Mouse (Mus musculus): ENCODE measurements around the gene Spsb3. TPM values are rescaled to one million over a fixed set of nuclear protein-coding genes. Genes with fewer than 3 reads are reported as not detected.

Gene Spsb3
- total RNA-seq, 2 experiments from 2014 or later: 33.4 to 36.3 TPM

GRCm38 (mm10) chr17:24894061-24894994, 7.9 kb downstream of the Spsb3 start:
- DNase-seq (ENCODE audit: low spot score): no peak
- intact Hi-C loops (cut with DNase I): no loop called here

GRCm38 (mm10) chr17:24894995-24895547, 8.6 kb downstream of the Spsb3 start, which contains the start of the genes Eme2 and Mrps34:
Eme2 (minus strand) TSS chr17:24895087.
Mrps34 (plus strand) TSS chr17:24895116.
- peak; percentile 58 for DNase-seq (ENCODE audit: low spot score)
- intact Hi-C loops (cut with DNase I): no loop called here

- intact Hi-C loops (cut with DNase I): loop anchor here (1.0 kb wide), 1 partner anchor 40 kb away; no protein-coding TSS in a partner anchor
Measured at GRCm38 (mm10) chr17:24895571-24896240, 9.3 kb downstream of the Spsb3 start.

GRCm38 (mm10) chr17:24896241-24896992, 10.0 kb downstream of the Spsb3 start, which contains the start of gene Nme3:
Nme3 (plus strand) TSS chr17:24896500.
- DNase-seq (ENCODE audit: low spot score): peak; percentile 49
- intact Hi-C loops (cut with DNase I): loop anchor here (1.0 kb wide), 1 partner anchor 39 kb away; no protein-coding TSS in a partner anchor

More at GRCm38 (mm10) chr17:24895571-24896240, 9.3 kb downstream of the Spsb3 start:
- DNase-seq (ENCODE audit: low spot score): no peak

- no peak for DNase-seq (ENCODE audit: low spot score)
Measured at GRCm38 (mm10) chr17:24896993-24897269, 10.5 kb downstream of the Spsb3 start.

GRCm38 (mm10) chr17:24897600-24897999, 11.2 kb downstream of the Spsb3 start:
- no peak for DNase-seq (ENCODE audit: low spot score)
- intact Hi-C loops (cut with DNase I): no loop called here

More at GRCm38 (mm10) chr17:24896993-24897269, 10.5 kb downstream of the Spsb3 start:
- intact Hi-C loops (cut with DNase I): loop anchor here (1.0 kb wide), 1 partner anchor 38 kb away; no protein-coding TSS in a partner anchor

- DNase-seq (ENCODE audit: low spot score): no peak
- intact Hi-C loops (cut with DNase I): no loop called here
Measured at GRCm38 (mm10) chr17:24898041-24898854, 11.8 kb downstream of the Spsb3 start.

GRCm38 (mm10) chr17:24899153-24899552, 12.7 kb downstream of the Spsb3 start:
- DNase-seq (ENCODE audit: low spot score): no peak

GRCm38 (mm10) chr17:24900014-24900413, 13.6 kb downstream of the Spsb3 start:
- no peak for DNase-seq (ENCODE audit: low spot score)
- intact Hi-C loops (cut with DNase I): no loop called here

More at GRCm38 (mm10) chr17:24899153-24899552, 12.7 kb downstream of the Spsb3 start:
- intact Hi-C loops (cut with DNase I): no loop called here

GRCm38 (mm10) chr17:24902124-24902523, 15.7 kb downstream of the Spsb3 start:
- intact Hi-C loops (cut with DNase I): no loop called here
- no peak for DNase-seq (ENCODE audit: low spot score)

GRCm38 (mm10) chr17:24902671-24903474, 16.4 kb downstream of the Spsb3 start:
- DNase-seq (ENCODE audit: low spot score): no peak
- intact Hi-C loops (cut with DNase I): no loop called here

GRCm38 (mm10) chr17:24903767-24904166, 17.3 kb downstream of the Spsb3 start:
- no peak for DNase-seq (ENCODE audit: low spot score)
- intact Hi-C loops (cut with DNase I): no loop called here

GRCm38 (mm10) chr17:24907591-24907990, 21.1 kb downstream of the Spsb3 start:
- DNase-seq (ENCODE audit: low spot score): no peak
- intact Hi-C loops (cut with DNase I): no loop called here

- DNase-seq (ENCODE audit: low spot score): no peak
Measured at GRCm38 (mm10) chr17:24913984-24914383, 27.5 kb downstream of the Spsb3 start.

GRCm38 (mm10) chr17:24923246-24923645, 36.8 kb downstream of the Spsb3 start:
- DNase-seq (ENCODE audit: low spot score): no peak
- intact Hi-C loops (cut with DNase I): no loop called here

More at GRCm38 (mm10) chr17:24913984-24914383, 27.5 kb downstream of the Spsb3 start:
- intact Hi-C loops (cut with DNase I): no loop called here

GRCm38 (mm10) chr17:24929506-24929905, 43.1 kb downstream of the Spsb3 start:
- intact Hi-C loops (cut with DNase I): no loop called here
- DNase-seq (ENCODE audit: low spot score): no peak

- intact Hi-C loops (cut with DNase I): no loop called here
- no peak for DNase-seq (ENCODE audit: low spot score)
Measured at GRCm38 (mm10) chr17:24932431-24932830, 46.0 kb downstream of the Spsb3 start.

- no peak for DNase-seq (ENCODE audit: low spot score)
- intact Hi-C loops (cut with DNase I): no loop called here
Measured at GRCm38 (mm10) chr17:24933163-24933562, 46.7 kb downstream of the Spsb3 start.
